9 mouse cellular contexts compared by ENCODE assay signal in genomic region chr7:30607706-30608309, GRCm38 (mm10). TPM values are rescaled to one million over a fixed set of nuclear protein-coding genes. Genes with fewer than 3 reads are reported as not detected.
DNase-seq lines count a peak whose midpoint lies in the region; ATAC-seq and TF ChIP-seq lines count a peak whose summit lies in the region.
"Had no signal": no experiment of that assay in that cellular context is flagged by ENCODE, and none has a peak within 500 bp of the region (broad histone marks: within the 10 kb centered on the region; RNA-seq: fewer than 3 reads in every experiment).

No protein-coding gene starts in this region.

- H3K27ac ChIP-seq in liver, embryonic 12.5 days: no peak overlapping the region
- H3K27ac ChIP-seq in embryonic facial prominence, embryonic 10.5 days (replicated peaks): no peak overlapping the region
- H3K27ac ChIP-seq in midbrain, postnatal 0 days (ENCODE audit: low read depth, low read length): no peak overlapping the region

- 16% methylated on average over 8 of the region's 8 CpGs for WGBS in liver, embryonic 12.5 days (ENCODE audit: insufficient replicate concordance)
- WGBS in embryonic facial prominence, embryonic 10.5 days: 33% methylated on average over 8 of the region's 8 CpGs
- 28% methylated on average over 8 of the region's 8 CpGs for whole genome bisulfite sequencing in midbrain, postnatal 0 days

- no peak overlapping the region for H3K9ac ChIP-seq in liver, embryonic 12.5 days
- no peak overlapping the region for H3K9ac ChIP-seq in midbrain, postnatal 0 days (replicated peaks; ENCODE audit: low read length, poor library complexity, severe bottlenecking)

- no peak overlapping the region for H3K4me3 ChIP-seq in liver, embryonic 12.5 days
- H3K4me3 ChIP-seq in embryonic facial prominence, embryonic 10.5 days: no peak overlapping the region; the same call in 1 of the 2 replicates
- H3K4me3 ChIP-seq in midbrain, postnatal 0 days (ENCODE audit: low read depth, low read length): no peak overlapping the region

- H3K9me3 ChIP-seq in liver, embryonic 12.5 days (replicated peaks): no peaks in the 10 kb centered on the region
- H3K9me3 ChIP-seq in embryonic facial prominence, embryonic 10.5 days: no peaks in the 10 kb centered on the region
- no peaks in the 10 kb centered on the region for H3K9me3 ChIP-seq in midbrain, postnatal 0 days (ENCODE audit: low read length)

- H3K4me1 ChIP-seq in liver, embryonic 12.5 days: peaks cover 13% of the 10 kb centered on the region
- H3K4me1 ChIP-seq in embryonic facial prominence, embryonic 10.5 days: peaks cover 14% of the 10 kb centered on the region
- H3K4me1 ChIP-seq in midbrain, postnatal 0 days (ENCODE audit: insufficient read depth, low read length): no peaks in the 10 kb centered on the region

- peak; percentile 64 for TF ChIP-seq CTCF in midbrain, postnatal 0 days (IDR thresholded peaks at IDR 0.05)

- DNase-seq in adrenal gland, adult 2 months: peak; percentile 48
- no peak for DNase-seq in adrenal gland, adult 8-10 months
- peak; percentile 72 for DNase-seq in liver
- DNase-seq in embryonic facial prominence, embryonic 10.5 days (ENCODE audit: low spot score): peak; percentile 71
- peak; percentile 74 for DNase-seq in kidney, postnatal 14 days
- peak; percentile 37 for DNase-seq in midbrain, postnatal 0 days (ENCODE audit: low spot score)
- DNase-seq in thymus, postnatal 4 days: peak; percentile 84

- H3K27me3 ChIP-seq in liver, embryonic 12.5 days (replicated peaks): peaks cover 11% of the 10 kb centered on the region; the same call in 1 of the 2 replicates
- no peaks in the 10 kb centered on the region for H3K27me3 ChIP-seq in embryonic facial prominence, embryonic 10.5 days (replicated peaks; ENCODE audit: low read depth, poor library complexity, severe bottlenecking)
- H3K27me3 ChIP-seq in midbrain, postnatal 0 days (ENCODE audit: insufficient read depth, low read length): no peaks in the 10 kb centered on the region

- H3K4me2 ChIP-seq in liver, embryonic 12.5 days: no peak overlapping the region
- no peak overlapping the region for H3K4me2 ChIP-seq in midbrain, postnatal 0 days (ENCODE audit: low read depth, low read length, poor library complexity, severe bottlenecking)

- no peaks in the 10 kb centered on the region for H3K36me3 ChIP-seq in liver, embryonic 12.5 days
- no peaks in the 10 kb centered on the region for H3K36me3 ChIP-seq in embryonic facial prominence, embryonic 10.5 days (replicated peaks)
- no peaks in the 10 kb centered on the region for H3K36me3 ChIP-seq in midbrain, postnatal 0 days (ENCODE audit: insufficient read depth, low read length)

- no peak for ATAC-seq in liver, embryonic 12.5 days
- ATAC-seq in midbrain, postnatal 0 days (ENCODE audit: low FRiP score): no peak

RNA-seq across cellular contexts. Expression of gene Upk1a, which starts 4.8 kb away (rescaled TPM):
- under 1 TPM in 1 of 2 experiments, not detected in 1; 0.21 TPM for total RNA-seq in adrenal gland, adult 2 months (2021)
- 1.3 and 1.5 TPM in 2 replicates for polyA plus RNA-seq in adrenal gland, adult 2 months (2012; rRNA removed)
- total RNA-seq in adrenal gland, adult 8-10 months (2022): under 1 TPM in 3 of 4 experiments, not detected in 1; 0.27 to 0.34 (median 0.31) TPM
- polyA plus RNA-seq in liver, embryonic 12.5 days (2016; fragmentation: Nextera tagmentation; extraction: Ambion mirVana): 0.25 and 0.33 TPM in 2 replicates
- 0.54 and 1.0 TPM in 2 replicates for polyA plus RNA-seq in embryonic facial prominence, embryonic 10.5 days (2016; fragmentation: Nextera tagmentation; extraction: Ambion mirVana)
- total RNA-seq in midbrain, postnatal 0 days (2014; rRNA removed): 0.76 and 1.5 TPM in 2 replicates
- polyA plus RNA-seq in midbrain, postnatal 0 days (2015; fragmentation: Nextera tagmentation; extraction: Ambion mirVana): 0.65 and 0.84 TPM in 2 replicates

RNA-seq across cellular contexts. Expression of gene Zbtb32, which starts 9.1 kb away (rescaled TPM):
- total RNA-seq in adrenal gland, adult 2 months (2021): under 1 TPM in 1 of 2 experiments, not detected in 1; 0.46 TPM
- 0.44 and 0.45 TPM in 2 replicates for polyA plus RNA-seq in adrenal gland, adult 2 months (2012; rRNA removed)
- total RNA-seq in adrenal gland, adult 8-10 months (2022): 1 to 10 TPM in 1 of 4 experiments, under 1 TPM in 1, not detected in 2; 0.73 to 1.8 TPM
- polyA plus RNA-seq in liver, embryonic 12.5 days (2016; fragmentation: Nextera tagmentation; extraction: Ambion mirVana): 0.17 and 0.20 TPM in 2 replicates
- polyA plus RNA-seq in embryonic facial prominence, embryonic 10.5 days (2016; fragmentation: Nextera tagmentation; extraction: Ambion mirVana): 0.41 TPM in 1 of 2 replicates, not detected in the other
- not detected in 2 replicates for total RNA-seq in midbrain, postnatal 0 days (2014; rRNA removed)
- polyA plus RNA-seq in midbrain, postnatal 0 days (2015; fragmentation: Nextera tagmentation; extraction: Ambion mirVana): 0.22 and 0.39 TPM in 2 replicates

RNA-seq across cellular contexts. Expression of gene Cox6b1, which starts 18.1 kb away (rescaled TPM):
- total RNA-seq in adrenal gland, adult 2 months (2021): 1,000 to 10,000 TPM; 1,292 to 2,642 TPM
- polyA plus RNA-seq in adrenal gland, adult 2 months (2012; rRNA removed): 223 and 275 TPM in 2 replicates
- 1,000 to 10,000 TPM in 2 of 4 experiments, 100 to 1,000 TPM in 2; 538 to 1,102 (median 895) TPM for total RNA-seq in adrenal gland, adult 8-10 months (2022)
- polyA plus RNA-seq in liver, embryonic 12.5 days (2016; fragmentation: Nextera tagmentation; extraction: Ambion mirVana): 691 and 732 TPM in 2 replicates
- 776 and 799 TPM in 2 replicates for polyA plus RNA-seq in embryonic facial prominence, embryonic 10.5 days (2016; fragmentation: Nextera tagmentation; extraction: Ambion mirVana)
- total RNA-seq in midbrain, postnatal 0 days (2014; rRNA removed): 310 and 337 TPM in 2 replicates
- 1,351 and 1,409 TPM in 2 replicates for polyA plus RNA-seq in midbrain, postnatal 0 days (2015; fragmentation: Nextera tagmentation; extraction: Ambion mirVana)

RNA-seq across cellular contexts. Expression of gene Kmt2b, which starts 19.3 kb away (rescaled TPM):
- 10 to 100 TPM; 28.5 to 41.4 TPM for total RNA-seq in adrenal gland, adult 2 months (2021)
- polyA plus RNA-seq in adrenal gland, adult 2 months (2012; rRNA removed): 50.2 and 50.4 TPM in 2 replicates
- total RNA-seq in adrenal gland, adult 8-10 months (2022): 10 to 100 TPM; 36.8 to 65.3 (median 57.0) TPM
- polyA plus RNA-seq in liver, embryonic 12.5 days (2016; fragmentation: Nextera tagmentation; extraction: Ambion mirVana): 4.5 and 4.9 TPM in 2 replicates
- 8.9 and 10.2 TPM in 2 replicates for polyA plus RNA-seq in embryonic facial prominence, embryonic 10.5 days (2016; fragmentation: Nextera tagmentation; extraction: Ambion mirVana)
- total RNA-seq in midbrain, postnatal 0 days (2014; rRNA removed): 38.8 and 39.5 TPM in 2 replicates
- polyA plus RNA-seq in midbrain, postnatal 0 days (2015; fragmentation: Nextera tagmentation; extraction: Ambion mirVana): 5.3 and 8.3 TPM in 2 replicates

RNA-seq across cellular contexts. Expression of gene Etv2, which starts 27.8 kb away (rescaled TPM):
- not detected for total RNA-seq in adrenal gland, adult 2 months (2021)
- polyA plus RNA-seq in adrenal gland, adult 2 months (2012; rRNA removed): not detected in 2 replicates
- not detected for total RNA-seq in adrenal gland, adult 8-10 months (2022)
- polyA plus RNA-seq in liver, embryonic 12.5 days (2016; fragmentation: Nextera tagmentation; extraction: Ambion mirVana): 0.12 and 0.19 TPM in 2 replicates
- 0.47 and 0.87 TPM in 2 replicates for polyA plus RNA-seq in embryonic facial prominence, embryonic 10.5 days (2016; fragmentation: Nextera tagmentation; extraction: Ambion mirVana)
- 1.2 TPM in 1 of 2 replicates, not detected in the other for total RNA-seq in midbrain, postnatal 0 days (2014; rRNA removed)
- polyA plus RNA-seq in midbrain, postnatal 0 days (2015; fragmentation: Nextera tagmentation; extraction: Ambion mirVana): 0.15 TPM in 1 of 2 replicates, not detected in the other
- polyA plus RNA-seq: large intestine, adult 2 months had no signal
